ENCODE assay signal across 27 mouse cellular contexts in the genomic region with DNA sequence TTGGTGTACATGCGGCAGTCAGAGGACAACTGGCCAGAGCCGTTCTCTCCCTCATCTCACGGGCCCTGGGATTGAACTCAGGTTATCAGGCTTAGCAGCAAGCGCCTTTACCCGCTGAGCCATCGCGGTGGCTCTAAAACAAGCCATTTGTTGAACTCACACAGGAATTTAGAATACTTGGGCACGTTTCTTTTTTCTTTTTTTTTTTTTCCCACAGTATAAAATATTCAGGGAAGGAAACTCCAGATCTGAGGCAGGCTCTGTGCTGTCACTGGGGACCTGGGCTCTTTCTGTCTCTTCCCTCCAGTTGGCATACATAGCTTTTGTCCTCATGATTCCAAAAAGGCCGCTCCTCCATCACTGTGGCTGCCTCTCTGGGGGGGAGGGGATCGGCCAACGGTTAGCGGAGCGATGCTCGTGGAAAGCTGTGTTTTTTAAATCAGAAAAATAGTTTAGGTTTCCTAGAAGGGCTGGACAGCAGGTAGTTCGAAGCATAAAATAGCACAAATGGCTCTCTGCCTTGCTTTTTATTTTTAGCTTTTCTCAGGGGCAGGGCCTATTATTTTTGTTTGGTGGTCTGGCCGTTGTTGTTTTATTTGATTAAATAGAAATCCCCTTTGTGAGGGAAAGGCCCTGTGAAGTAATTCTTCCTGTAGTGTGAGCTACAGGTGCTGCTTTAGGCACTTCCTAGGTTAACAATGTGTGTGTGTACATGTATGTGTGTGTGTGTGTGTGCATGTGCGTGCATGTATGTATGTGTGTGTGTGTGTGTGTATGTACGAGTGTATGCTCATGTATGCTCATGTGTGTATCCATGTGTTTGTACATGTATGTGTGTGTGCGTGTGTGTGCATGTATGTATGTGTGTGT. TPM values are rescaled to one million over a fixed set of nuclear protein-coding genes. Genes with fewer than 3 reads are reported as not detected.
DNase-seq lines count a peak whose midpoint lies in the region; ATAC-seq lines count a peak whose summit lies in the region.
"Had no signal": no experiment of that assay in that cellular context is flagged by ENCODE, and none has a peak within 500 bp of the region (broad histone marks: within the 10 kb centered on the region; RNA-seq: fewer than 3 reads in every experiment).

No protein-coding gene starts in this region.

- H3K9ac ChIP-seq in midbrain, embryonic 14.5 days (replicated peaks; ENCODE audit: low read length): no peak overlapping the region
- H3K9ac ChIP-seq in midbrain, embryonic 16.5 days (ENCODE audit: low read depth, low read length): no peak overlapping the region
- H3K9ac ChIP-seq in limb, embryonic 15.5 days: no peak overlapping the region
- H3K9ac ChIP-seq: forebrain, embryonic 13.5 days; intestine, embryonic 15.5 days; lung, embryonic 15.5 days; midbrain, embryonic 13.5 days; neural tube, embryonic 12.5 days; stomach, embryonic 15.5 days had no signal

- no peak overlapping the region for H3K4me3 ChIP-seq in midbrain, embryonic 14.5 days (replicated peaks; ENCODE audit: low read depth, low read length)
- H3K4me3 ChIP-seq in midbrain, embryonic 16.5 days (ENCODE audit: low read depth, low read length): no peak overlapping the region
- no peak overlapping the region for H3K4me3 ChIP-seq in embryonic facial prominence, embryonic 10.5 days
- H3K4me3 ChIP-seq in limb, embryonic 15.5 days: no peak overlapping the region
- H3K4me3 ChIP-seq: forebrain, embryonic 13.5 days; intestine, embryonic 15.5 days; lung, embryonic 15.5 days; midbrain, embryonic 13.5 days; neural tube, embryonic 12.5 days; stomach, embryonic 15.5 days had no signal

- no peak for ATAC-seq in CD4-positive, CD25-positive, alpha-beta regulatory T cell, adult 4 months
- no peak for ATAC-seq in midbrain, embryonic 14.5 days (ENCODE audit: low FRiP score, low TSS enrichment)
- ATAC-seq in midbrain, embryonic 16.5 days: no peak
- ATAC-seq in limb, embryonic 15.5 days (ENCODE audit: insufficient number of reproducible peaks, low FRiP score, low TSS enrichment, low read depth): no peak
- ATAC-seq: forebrain, embryonic 13.5 days; intestine, embryonic 15.5 days; midbrain, embryonic 13.5 days had no signal

- H3K36me3 ChIP-seq in midbrain, embryonic 14.5 days (ENCODE audit: control insufficient read depth, insufficient read depth, low read length): no peaks in the 10 kb centered on the region
- no peaks in the 10 kb centered on the region for H3K36me3 ChIP-seq in midbrain, embryonic 16.5 days (ENCODE audit: control insufficient read depth, insufficient read depth, low read length)
- H3K36me3 ChIP-seq in embryonic facial prominence, embryonic 10.5 days (replicated peaks): no peaks in the 10 kb centered on the region
- H3K36me3 ChIP-seq in limb, embryonic 15.5 days: no peaks in the 10 kb centered on the region
- H3K36me3 ChIP-seq: intestine, embryonic 15.5 days; lung, embryonic 15.5 days; midbrain, embryonic 13.5 days; neural tube, embryonic 12.5 days; stomach, embryonic 15.5 days had no signal

- H3K9me3 ChIP-seq in midbrain, embryonic 14.5 days (ENCODE audit: control insufficient read depth, low read length): no peaks in the 10 kb centered on the region
- H3K9me3 ChIP-seq in midbrain, embryonic 16.5 days (replicated peaks; ENCODE audit: control insufficient read depth, low read length, poor library complexity, severe bottlenecking): no peaks in the 10 kb centered on the region
- no peaks in the 10 kb centered on the region for H3K9me3 ChIP-seq in embryonic facial prominence, embryonic 10.5 days
- no peaks in the 10 kb centered on the region for H3K9me3 ChIP-seq in limb, embryonic 15.5 days
- H3K9me3 ChIP-seq: forebrain, embryonic 13.5 days; intestine, embryonic 15.5 days; lung, embryonic 15.5 days; midbrain, embryonic 13.5 days; neural tube, embryonic 12.5 days; stomach, embryonic 15.5 days had no signal

- H3K27ac ChIP-seq in midbrain, embryonic 14.5 days (replicated peaks; ENCODE audit: low read depth, low read length): no peak overlapping the region
- H3K27ac ChIP-seq in midbrain, embryonic 16.5 days (ENCODE audit: low read length): no peak overlapping the region
- 0 out of 2 replicates have a peak overlapping the region, but pooled peaks have one; percentile 8 for H3K27ac ChIP-seq in embryonic facial prominence, embryonic 10.5 days (replicated peaks)
- peak overlapping the region; percentile 44 for H3K27ac ChIP-seq in limb, embryonic 15.5 days
- H3K27ac ChIP-seq: forebrain, embryonic 13.5 days; intestine, embryonic 15.5 days; lung, embryonic 15.5 days; midbrain, embryonic 13.5 days; neural tube, embryonic 12.5 days; stomach, embryonic 15.5 days had no signal

- H3K4me2 ChIP-seq in midbrain, embryonic 14.5 days (ENCODE audit: low read length): no peak overlapping the region
- no peak overlapping the region for H3K4me2 ChIP-seq in midbrain, embryonic 16.5 days (ENCODE audit: low read length)
- no peak overlapping the region for H3K4me2 ChIP-seq in limb, embryonic 15.5 days
- H3K4me2 ChIP-seq: forebrain, embryonic 13.5 days; intestine, embryonic 15.5 days; liver, embryonic 11.5 days; lung, embryonic 15.5 days; midbrain, embryonic 13.5 days; neural tube, embryonic 12.5 days; stomach, embryonic 15.5 days had no signal

- no peaks in the 10 kb centered on the region for H3K27me3 ChIP-seq in midbrain, embryonic 14.5 days (ENCODE audit: control insufficient read depth, insufficient read depth, low read length)
- no peaks in the 10 kb centered on the region for H3K27me3 ChIP-seq in midbrain, embryonic 16.5 days (ENCODE audit: control insufficient read depth, insufficient read depth, low read depth, low read length)
- no peaks in the 10 kb centered on the region for H3K27me3 ChIP-seq in embryonic facial prominence, embryonic 10.5 days (replicated peaks; ENCODE audit: low read depth, poor library complexity, severe bottlenecking)
- H3K27me3 ChIP-seq in limb, embryonic 15.5 days: no peaks in the 10 kb centered on the region
- H3K27me3 ChIP-seq: forebrain, embryonic 13.5 days; intestine, embryonic 15.5 days; lung, embryonic 15.5 days; midbrain, embryonic 13.5 days; neural tube, embryonic 12.5 days; stomach, embryonic 15.5 days had no signal

- H3K4me1 ChIP-seq in midbrain, embryonic 14.5 days (ENCODE audit: control insufficient read depth, insufficient read depth, low read length): no peaks in the 10 kb centered on the region
- no peaks in the 10 kb centered on the region; the same call in 1 of the 2 replicates for H3K4me1 ChIP-seq in midbrain, embryonic 16.5 days (ENCODE audit: control insufficient read depth, insufficient read depth, low read length)
- H3K4me1 ChIP-seq in embryonic facial prominence, embryonic 10.5 days: peaks cover 46% of the 10 kb centered on the region
- peaks cover 46% of the 10 kb centered on the region for H3K4me1 ChIP-seq in limb, embryonic 15.5 days
- H3K4me1 ChIP-seq: intestine, embryonic 15.5 days; lung, embryonic 15.5 days; stomach, embryonic 15.5 days had no signal

- WGBS in midbrain, embryonic 14.5 days: 75% methylated on average over 19 of the region's 19 CpGs
- 67% methylated on average over 19 of the region's 19 CpGs for WGBS in midbrain, embryonic 16.5 days
- 88% methylated on average over 19 of the region's 19 CpGs for WGBS in embryonic facial prominence, embryonic 10.5 days
- WGBS in limb, embryonic 15.5 days: 66% methylated on average over 19 of the region's 19 CpGs

- DNase-seq in CD4-positive, CD25-positive, alpha-beta regulatory T cell, adult 2 months (ENCODE audit: low read depth, low spot score): peak; percentile 33
- peak; percentile 42 for DNase-seq in midbrain, embryonic 14.5 days
- no peak for DNase-seq in embryonic facial prominence, embryonic 10.5 days (ENCODE audit: low spot score)
- no peak for DNase-seq in thymus, postnatal 4 days
- DNase-seq in thymus, postnatal 36 days: no peak
- DNase-seq: adrenal gland, adult 8-10 months; cerebellum, adult 11-12 months; cerebellum, adult 9-11 months; heart, postnatal 14 days; kidney, adult 2 months; layer of hippocampus, postnatal 36 days; left cerebral cortex, postnatal 4 days; right cerebral cortex, postnatal 4 days had no signal

RNA-seq across cellular contexts. Expression of gene Laptm5, which starts 5.5 kb away (rescaled TPM):
- 1,000 to 10,000 TPM; 1,726 to 2,325 TPM for polyA plus RNA-seq in CD4-positive, CD25-positive, alpha-beta regulatory T cell, adult 4 months (2017; shearing (Covaris generic))
- polyA plus RNA-seq in midbrain, embryonic 14.5 days (2014; fragmentation: Nextera tagmentation; extraction: Ambion mirVana): 14.3 and 31.7 TPM in 2 replicates
- polyA plus RNA-seq in midbrain, embryonic 16.5 days (2015; fragmentation: Nextera tagmentation; extraction: Ambion mirVana): 22.0 and 22.3 TPM in 2 replicates
- 13.0 and 16.4 TPM in 2 replicates for polyA plus RNA-seq in embryonic facial prominence, embryonic 10.5 days (2016; fragmentation: Nextera tagmentation; extraction: Ambion mirVana)
- polyA plus RNA-seq in limb, embryonic 15.5 days (2015; fragmentation: Nextera tagmentation; extraction: Ambion mirVana): 59.7 and 67.1 TPM in 2 replicates

RNA-seq across cellular contexts. Expression of gene Matn1, which starts 36.8 kb away (rescaled TPM):
- not detected for polyA plus RNA-seq in CD4-positive, CD25-positive, alpha-beta regulatory T cell, adult 4 months (2017; shearing (Covaris generic))
- not detected in 2 replicates for polyA plus RNA-seq in midbrain, embryonic 14.5 days (2014; fragmentation: Nextera tagmentation; extraction: Ambion mirVana)
- polyA plus RNA-seq in midbrain, embryonic 16.5 days (2015; fragmentation: Nextera tagmentation; extraction: Ambion mirVana): 0.29 TPM in 1 of 2 replicates, not detected in the other
- 0.11 TPM in 1 of 2 replicates, not detected in the other for polyA plus RNA-seq in embryonic facial prominence, embryonic 10.5 days (2016; fragmentation: Nextera tagmentation; extraction: Ambion mirVana)
- 153 and 161 TPM in 2 replicates for polyA plus RNA-seq in limb, embryonic 15.5 days (2015; fragmentation: Nextera tagmentation; extraction: Ambion mirVana)
- polyA plus RNA-seq: forebrain, embryonic 13.5 days; gonadal fat pad, adult 2 months; heart, embryonic 14.5 days; hindbrain, embryonic 11.5 days; large intestine, adult 2 months; midbrain, embryonic 13.5 days; stomach, embryonic 15.5 days had no signal

Comparison
In these comparisons a context has a peak if more than half of its experiments do, and no peak if none do; other contexts are left out.
1. DNase-seq: peak in CD4-positive, CD25-positive, alpha-beta regulatory T cell, adult 2 months (single experiment) and midbrain, embryonic 14.5 days (single experiment); none in embryonic facial prominence, embryonic 10.5 days (single experiment), thymus, postnatal 4 days (single experiment) and thymus, postnatal 36 days (0 of 2).
2. H3K27ac ChIP-seq: peak in embryonic facial prominence, embryonic 10.5 days (single experiment) and limb, embryonic 15.5 days (single experiment); none in midbrain, embryonic 14.5 days (single experiment) and midbrain, embryonic 16.5 days (single experiment).
3. RNA of gene Laptm5, which starts 5.5 kb away (polyA plus RNA-seq): 1,726 to 2,325 TPM in CD4-positive, CD25-positive, alpha-beta regulatory T cell, adult 4 months; 59.7 to 67.1 TPM in limb, embryonic 15.5 days, 14.3 to 31.7 TPM in midbrain, embryonic 14.5 days, 22.0 to 22.3 TPM in midbrain, embryonic 16.5 days and 13.0 to 16.4 TPM in embryonic facial prominence, embryonic 10.5 days; every median in the first group is over 10 times any median in the second.
4. RNA of gene Matn1, which starts 36.8 kb away (polyA plus RNA-seq): 153 to 161 TPM in limb, embryonic 15.5 days; 0.29 TPM in midbrain, embryonic 16.5 days, not detected in CD4-positive, CD25-positive, alpha-beta regulatory T cell, adult 4 months, not detected in midbrain, embryonic 14.5 days and 0.11 TPM in embryonic facial prominence, embryonic 10.5 days; every median in the first group is over 100 times any median in the second.